Comparison of ENCODE assay signal across 32 mouse cellular contexts in the genomic region with DNA sequence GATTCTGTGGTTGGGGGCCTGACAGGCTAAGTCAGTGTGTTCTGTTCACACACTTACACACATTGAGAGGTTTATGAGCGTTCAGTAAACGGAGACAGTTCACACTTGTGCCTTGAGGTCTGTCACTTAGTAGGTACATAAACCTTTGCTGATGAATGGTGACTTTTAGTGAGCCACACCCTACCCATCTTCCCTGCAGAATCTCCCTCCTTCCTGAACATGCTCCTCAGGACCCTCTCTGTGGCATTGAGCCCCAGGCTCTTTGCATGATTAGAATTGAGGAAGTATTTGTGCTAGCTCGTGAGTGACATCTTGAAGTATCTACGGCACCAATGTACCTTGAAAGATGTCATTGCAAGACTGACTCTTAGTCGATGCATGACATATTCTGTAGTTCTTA. TPM values are rescaled to one million over a fixed set of nuclear protein-coding genes. Genes with fewer than 3 reads are reported as not detected.
"Had no signal": no experiment of that assay in that cellular context is flagged by ENCODE, and none has a peak within 500 bp of the region (broad histone marks: within the 10 kb centered on the region; RNA-seq: fewer than 3 reads in every experiment).

No protein-coding gene starts in this region.

- H3K9me3 ChIP-seq: embryonic facial prominence, embryonic 10.5 days; embryonic facial prominence, embryonic 12.5 days; embryonic facial prominence, embryonic 13.5 days; embryonic facial prominence, embryonic 15.5 days; forebrain, embryonic 10.5 days; forebrain, embryonic 12.5 days; forebrain, embryonic 13.5 days; forebrain, embryonic 15.5 days had no signal

- DNase-seq: cerebellum, adult 9-10 months; cerebellum, adult 9-11 months; cerebellum, postnatal 36 days; gastrocnemius, adult 2 months; gastrocnemius, postnatal 10 days; gastrocnemius, postnatal 14 days; gastrocnemius, postnatal 25 days; gastrocnemius, postnatal 36 days; heart, adult 11 months; heart, adult 2 months had no signal

- H3K4me1 ChIP-seq: embryonic facial prominence, embryonic 10.5 days; embryonic facial prominence, embryonic 12.5 days; embryonic facial prominence, embryonic 13.5 days; embryonic facial prominence, embryonic 15.5 days; forebrain, embryonic 10.5 days; forebrain, embryonic 12.5 days; forebrain, embryonic 13.5 days; forebrain, embryonic 15.5 days had no signal

- H3K9ac ChIP-seq: embryonic facial prominence, embryonic 12.5 days; embryonic facial prominence, embryonic 13.5 days; embryonic facial prominence, embryonic 15.5 days; forebrain, embryonic 12.5 days; forebrain, embryonic 13.5 days; forebrain, embryonic 15.5 days; forebrain, postnatal 0 days had no signal

- H3K4me3 ChIP-seq: embryonic facial prominence, embryonic 10.5 days; embryonic facial prominence, embryonic 12.5 days; embryonic facial prominence, embryonic 13.5 days; embryonic facial prominence, embryonic 15.5 days; erythroblast, embryonic 14.5 days; forebrain, embryonic 10.5 days; forebrain, embryonic 12.5 days; forebrain, embryonic 13.5 days; forebrain, embryonic 15.5 days; gastrocnemius, adult 2 months; heart, adult 2 months had no signal

- H3K27me3 ChIP-seq: embryonic facial prominence, embryonic 12.5 days; embryonic facial prominence, embryonic 13.5 days; embryonic facial prominence, embryonic 15.5 days; forebrain, embryonic 12.5 days; forebrain, embryonic 13.5 days; forebrain, embryonic 15.5 days had no signal

- H3K27ac ChIP-seq: embryonic facial prominence, embryonic 10.5 days; embryonic facial prominence, embryonic 12.5 days; embryonic facial prominence, embryonic 13.5 days; embryonic facial prominence, embryonic 15.5 days; forebrain, embryonic 10.5 days; forebrain, embryonic 12.5 days; forebrain, embryonic 13.5 days; forebrain, embryonic 15.5 days; gastrocnemius, adult 2 months; heart, adult 2 months had no signal

- H3K36me3 ChIP-seq: embryonic facial prominence, embryonic 10.5 days; embryonic facial prominence, embryonic 12.5 days; embryonic facial prominence, embryonic 13.5 days; embryonic facial prominence, embryonic 15.5 days; forebrain, embryonic 10.5 days; forebrain, embryonic 12.5 days; forebrain, embryonic 15.5 days had no signal

- H3K4me2 ChIP-seq: embryonic facial prominence, embryonic 12.5 days; embryonic facial prominence, embryonic 13.5 days; embryonic facial prominence, embryonic 15.5 days; forebrain, embryonic 12.5 days; forebrain, embryonic 13.5 days; forebrain, embryonic 15.5 days had no signal

- ATAC-seq: forebrain, embryonic 16.5 days had no signal

RNA-seq across cellular contexts. Expression of gene Fam240b, which starts 48.9 kb away (rescaled TPM):
- total RNA-seq: common myeloid progenitor, adult 5-6 weeks; forebrain, postnatal 0 days; gastrocnemius, postnatal 36 days; granulocyte monocyte progenitor cell, adult 5-6 weeks; heart, adult 18-20 months; heart, adult 2 months; heart, adult 8-10 months had no signal
- polyA plus RNA-seq: cortical plate, adult 2 months; embryonic facial prominence, embryonic 10.5 days; embryonic facial prominence, embryonic 11.5 days; embryonic facial prominence, embryonic 12.5 days; embryonic facial prominence, embryonic 13.5 days; embryonic facial prominence, embryonic 14.5 days; embryonic facial prominence, embryonic 15.5 days; erythroblast, embryonic 14.5 days; forebrain, embryonic 10.5 days; forebrain, embryonic 11.5 days; forebrain, embryonic 12.5 days; forebrain, embryonic 13.5 days; forebrain, embryonic 14.5 days; forebrain, embryonic 15.5 days; forebrain, embryonic 16.5 days; forebrain, postnatal 0 days; frontal cortex, adult 2 months; gonadal fat pad, adult 2 months; heart, adult 2 months had no signal
